Mouse (Mus musculus) limb, embryonic 11.5 days (tissue): Measurements from ENCODE around the gene Olfr99. TPM values are rescaled to one million over a fixed set of nuclear protein-coding genes. Genes with fewer than 3 reads are reported as not detected.
"Not testable (repeated sequence)": the region's sequence is repeated elsewhere in the genome, so short reads cannot be mapped to it uniquely, and the experiment has no call there.

Source experiments
- ATAC-seq: fragments of 200-750 bp; cut with Nextera tagmentation; 2 replicates; pipeline ENCODE4 v1.8.0; 2017; ENCODE audit warnings: low read depth; ENCODE audit not compliant: insufficient number of reproducible peaks, low FRiP score, low TSS enrichment
- DNase-seq: peaks from one replicate; pipeline ENCODE4 v3.0.0-alpha.2; 2015; ENCODE audit warnings: low spot score
- H3K27ac ChIP-seq: fragments of 300-500 bp; sonication (generic); replicated peaks from 2 replicates; pipeline ENCODE4 v1.5.1; 2014; ENCODE audit warnings: low read depth, mild to moderate bottlenecking, low read length
- H3K27me3 ChIP-seq: fragments of 300-500 bp; sonication (generic); 2 replicates; pipeline ENCODE4 v1.6.1; 2014; ENCODE audit warnings: mild to moderate bottlenecking, low read length, mixed read lengths; ENCODE audit not compliant: control insufficient read depth, insufficient read depth
- H3K36me3 ChIP-seq: fragments of 300-500 bp; sonication (generic); 2 replicates; pipeline ENCODE4 v1.6.1; 2014; ENCODE audit warnings: mild to moderate bottlenecking, low read length, moderate library complexity, mixed read lengths; ENCODE audit not compliant: control insufficient read depth, insufficient read depth
- H3K4me1 ChIP-seq: fragments of 300-500 bp; sonication (generic); 2 replicates; pipeline ENCODE4 v1.6.1; 2014; ENCODE audit warnings: low read length, mixed read lengths; ENCODE audit not compliant: control insufficient read depth, insufficient read depth
- H3K4me2 ChIP-seq: fragments of 300-500 bp; sonication (generic); 2 replicates; pipeline ENCODE4 v1.6.1; 2014; ENCODE audit warnings: low read depth, mild to moderate bottlenecking, moderate library complexity; ENCODE audit not compliant: severe bottlenecking
- H3K4me3 ChIP-seq: fragments of 300-500 bp; sonication (generic); 2 replicates; pipeline ENCODE4 v1.5.1; 2014; ENCODE audit warnings: low read depth, low read length
- H3K9ac ChIP-seq: fragments of 300-500 bp; sonication (generic); 2 replicates; pipeline ENCODE4 v1.6.1; 2014; ENCODE audit warnings: mild to moderate bottlenecking, low read length
- H3K9me3 ChIP-seq: fragments of 300-500 bp; sonication (generic); 2 replicates; pipeline ENCODE4 v1.6.1; 2016; ENCODE audit warnings: low read length; ENCODE audit not compliant: control insufficient read depth
- WGBS: fragments of 180-500 bp; shearing (Covaris S2); extraction: QIAGEN DNeasy Blood & Tissue Kit; methylation state at CpG from one replicate; pipeline ENCODE4 v1.1.7; 2014; 5-methylcytosine and 5-hydroxymethylcytosine counted together
- polyA plus RNA-seq: library from polyadenylated mRNA; unstranded; fragments of >200 nt; fragmentation: Nextera tagmentation; extraction: Ambion mirVana; gene quantifications from 2 replicates; pipeline ENCODE4 v1.2.1, GENCODE M21; 2014

Olfr99 gene
- polyA plus RNA-seq, 1 experiment from 2014 or later, result not detected

DNA sequence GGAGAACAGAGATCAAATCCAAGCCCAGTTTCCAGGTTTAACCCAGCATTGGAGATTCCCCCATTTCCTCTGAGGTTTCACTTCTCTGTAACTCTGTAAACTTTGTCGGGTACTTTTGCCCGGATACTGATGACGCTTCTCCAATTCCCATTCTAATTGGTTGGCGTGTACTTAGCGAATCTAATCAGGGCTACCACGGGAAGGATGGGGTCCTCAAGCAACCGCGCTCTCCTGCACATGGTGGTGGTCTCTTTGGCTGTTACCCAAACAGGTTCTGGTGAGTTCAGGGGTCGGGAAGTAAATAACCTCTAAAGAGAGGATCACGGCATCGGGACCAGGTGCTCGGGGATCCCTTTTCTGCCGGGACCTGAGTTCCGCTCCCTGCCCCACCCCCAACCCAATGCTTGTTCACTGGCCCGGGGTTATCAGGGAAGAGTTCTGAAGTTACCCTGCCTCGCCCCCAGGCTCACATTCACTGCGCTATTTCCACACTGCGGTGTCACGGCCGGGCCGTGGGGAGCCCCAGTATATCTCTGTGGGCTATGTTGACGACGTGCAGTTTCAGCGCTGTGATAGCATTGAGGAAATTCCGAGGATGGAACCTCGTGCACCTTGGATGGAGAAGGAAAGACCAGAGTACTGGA, 13.1 kb downstream of the Olfr99 start, which contains the start of gene H2-M3:
Gene H2-M3 (plus strand): TSS at position 163 of the 644 bp plus-strand sequence.
- H3K27me3 ChIP-seq, result no peaks in the 10 kb centered on the region
- H3K27ac ChIP-seq, result no peak within 1 kb of the TSS
- 5% methylated on average over 26 of the region's 26 CpGs for WGBS

GRCm38 (mm10) chr17:37263626-37264025, 19.6 kb downstream of the Olfr99 start, which contains the start of gene Olfr98:
Gene Olfr98, minus strand, starts transcription at chr17:37263749.
- H3K4me3 ChIP-seq, result no peak within 1 kb of the TSS
- H3K36me3 ChIP-seq, result no peaks in the 10 kb centered on the region
- no peak for DNase-seq
- no peak for ATAC-seq
- no peaks in the 10 kb centered on the region for H3K27me3 ChIP-seq
- WGBS, result 94% methylated on average over 1 of the region's 1 CpGs
- H3K9ac ChIP-seq, result no peak within 1 kb of the TSS
- no peak within 1 kb of the TSS for H3K4me2 ChIP-seq
- H3K4me1 ChIP-seq, result no peaks in the 10 kb centered on the region
- H3K9me3 ChIP-seq, result no peaks in the 10 kb centered on the region
- H3K27ac ChIP-seq, result no peak within 1 kb of the TSS

More for the DNA sequence above, 13.1 kb downstream of the Olfr99 start, which contains the start of gene H2-M3:
- peak within 1 kb of the TSS; percentile 77 for H3K4me2 ChIP-seq
- ATAC-seq (peak; percentile 94), DNase-seq (peak; percentile 94)
- no peak within 1 kb of the TSS for H3K9ac ChIP-seq
- H3K36me3 ChIP-seq, result no peaks in the 10 kb centered on the region
- no peaks in the 10 kb centered on the region for H3K4me1 ChIP-seq
- H3K9me3 ChIP-seq, result no peaks in the 10 kb centered on the region
- peak within 1 kb of the TSS; percentile 41 for H3K4me3 ChIP-seq

DNA sequence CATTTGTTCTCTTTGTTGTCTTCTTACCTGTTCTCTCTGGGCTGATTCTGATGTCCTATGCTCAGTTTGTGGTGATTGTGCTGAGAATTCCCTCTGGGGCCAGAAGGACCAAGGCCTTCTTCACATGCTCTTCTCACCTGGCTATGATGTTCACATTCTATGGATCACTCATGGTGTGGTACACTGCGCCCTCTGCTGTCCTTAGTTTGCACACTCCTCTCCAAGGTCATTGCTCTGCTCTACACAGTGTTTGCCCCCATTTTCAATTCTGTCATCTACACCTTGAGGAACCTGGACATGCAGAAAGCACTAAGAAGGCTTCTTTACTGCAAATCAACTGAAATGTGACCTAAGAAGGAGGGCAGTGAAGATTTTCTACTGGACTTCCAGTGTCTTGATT, 32.7 kb downstream of the Olfr99 start:
- Histone ChIP-seq H3K27ac (no peak overlapping the region), H3K4me2 (no peak overlapping the region), H3K9me3 (no peaks in the 10 kb centered on the region), H3K9ac (no peak overlapping the region), H3K4me1 (no peaks in the 10 kb centered on the region), H3K4me3 (no peak overlapping the region), H3K27me3 (no peaks in the 10 kb centered on the region), H3K36me3 (no peaks in the 10 kb centered on the region)
- WGBS, result 4% methylated on average over 1 of the region's 1 CpGs
- no peak for ATAC-seq
- no peak for DNase-seq

GRCm38 (mm10) chr17:37249460-37249859, 33.8 kb downstream of the Olfr99 start:
- no peak for DNase-seq
- H3K9ac ChIP-seq, result no peak overlapping the region

GRCm38 (mm10) chr17:37246715-37247114, 36.5 kb downstream of the Olfr99 start:
- DNase-seq, result no peak
- Histone ChIP-seq H3K4me3 (no peak overlapping the region), H3K27me3 (no peaks in the 10 kb centered on the region), H3K4me2 (no peak overlapping the region), H3K9me3 (no peaks in the 10 kb centered on the region), H3K9ac (no peak overlapping the region), H3K4me1 (no peaks in the 10 kb centered on the region), H3K36me3 (no peaks in the 10 kb centered on the region), H3K27ac (no peak overlapping the region)
- no peak for ATAC-seq
- WGBS, result 33% methylated on average over 5 of the region's 5 CpGs

More at GRCm38 (mm10) chr17:37249460-37249859, 33.8 kb downstream of the Olfr99 start:
- no peak overlapping the region for H3K4me3 ChIP-seq
- no peak overlapping the region for H3K4me2 ChIP-seq
- no peaks in the 10 kb centered on the region for H3K4me1 ChIP-seq
- H3K9me3 ChIP-seq, result no peaks in the 10 kb centered on the region
- no peaks in the 10 kb centered on the region for H3K36me3 ChIP-seq
- no peak for ATAC-seq
- no peak overlapping the region for H3K27ac ChIP-seq
- H3K27me3 ChIP-seq, result no peaks in the 10 kb centered on the region

DNA sequence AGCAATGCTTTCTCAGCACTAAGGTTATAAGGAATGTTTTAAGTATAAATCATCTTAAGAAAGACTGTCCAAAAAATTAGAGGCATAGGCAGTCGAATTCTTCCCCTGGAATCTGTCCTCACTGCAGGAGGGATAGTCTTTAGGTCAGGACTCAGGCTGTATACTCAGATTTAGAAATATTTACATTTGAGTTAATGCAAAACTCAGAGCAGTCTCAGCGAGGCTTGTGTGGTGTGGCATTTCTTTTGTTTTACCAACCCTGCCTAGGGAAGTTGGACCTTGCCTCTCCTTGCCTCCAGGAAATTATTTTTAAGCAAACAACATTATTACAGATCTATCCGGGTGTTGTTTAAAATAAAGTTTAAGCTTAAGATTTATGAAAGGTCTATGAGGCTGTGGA, 41.1 kb downstream of the Olfr99 start:
- no peak overlapping the region for H3K4me3 ChIP-seq
- H3K36me3 ChIP-seq, result no peaks in the 10 kb centered on the region
- no peak for DNase-seq
- H3K4me2 ChIP-seq, result no peak overlapping the region
- WGBS, result 62% methylated on average over 3 of the region's 3 CpGs
- no peak overlapping the region for H3K9ac ChIP-seq
- no peak overlapping the region for H3K27ac ChIP-seq
- ATAC-seq, result no peak
- no peaks in the 10 kb centered on the region for H3K9me3 ChIP-seq
- no peaks in the 10 kb centered on the region for H3K27me3 ChIP-seq
- H3K4me1 ChIP-seq, result no peaks in the 10 kb centered on the region

DNA sequence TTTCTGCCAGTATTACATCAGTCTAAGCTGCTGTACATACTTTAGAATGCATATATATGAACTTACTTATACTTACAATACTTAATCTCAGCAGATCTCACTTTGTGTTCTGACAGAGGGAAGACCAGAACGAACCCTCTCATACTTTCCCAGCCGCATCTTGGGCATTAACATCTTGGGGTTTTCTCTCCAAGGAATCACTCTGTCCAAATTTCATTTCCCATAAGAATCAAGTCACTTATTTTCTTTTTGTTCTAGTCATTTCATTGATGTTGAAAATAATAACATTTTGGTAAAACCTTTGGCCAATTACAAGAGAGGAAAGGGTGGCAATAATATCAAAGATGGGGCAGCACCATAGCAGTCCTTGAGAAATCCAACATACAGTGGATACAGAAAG, 46.0 kb downstream of the Olfr99 start, which contains the start of gene Olfr97:
Gene Olfr97 (minus strand): TSS at position 101 of the 400 bp plus-strand sequence.
- not testable (repeated sequence) for DNase-seq, H3K4me2 ChIP-seq
- WGBS, result 89% methylated on average over 2 of the region's 2 CpGs

More for the DNA sequence above, 46.0 kb downstream of the Olfr99 start, which contains the start of gene Olfr97:
- H3K4me3 ChIP-seq, H3K27ac ChIP-seq, H3K36me3 ChIP-seq, H3K9me3 ChIP-seq, H3K27me3 ChIP-seq, ATAC-seq, H3K9ac ChIP-seq, H3K4me1 ChIP-seq: not testable (repeated sequence)
